Mouse (Mus musculus) thymus, adult 2 months (tissue): ENCODE results near the gene Sorbs1.

ENCODE experiments used
- CTCF ChIP-seq: fragments of 200-500 bp; IDR thresholded peaks from 2 replicates; pipeline ENCODE4 v1.5.1; 2012; ENCODE audit warnings: mild to moderate bottlenecking, control low read depth, low read length, moderate library complexity, borderline replicate concordance; ENCODE audit not compliant: control insufficient read depth, poor library complexity, insufficient read depth; ENCODE audit errors: extremely low read depth
- POLR2A ChIP-seq: fragments of 200-500 bp; IDR thresholded peaks from 2 replicates; pipeline ENCODE4 v1.6.1; 2012; ENCODE audit warnings: mild to moderate bottlenecking, low read length, control low read depth, moderate library complexity; ENCODE audit not compliant: control insufficient read depth, poor library complexity, insufficient read depth; ENCODE audit errors: extremely low read depth

DNA sequence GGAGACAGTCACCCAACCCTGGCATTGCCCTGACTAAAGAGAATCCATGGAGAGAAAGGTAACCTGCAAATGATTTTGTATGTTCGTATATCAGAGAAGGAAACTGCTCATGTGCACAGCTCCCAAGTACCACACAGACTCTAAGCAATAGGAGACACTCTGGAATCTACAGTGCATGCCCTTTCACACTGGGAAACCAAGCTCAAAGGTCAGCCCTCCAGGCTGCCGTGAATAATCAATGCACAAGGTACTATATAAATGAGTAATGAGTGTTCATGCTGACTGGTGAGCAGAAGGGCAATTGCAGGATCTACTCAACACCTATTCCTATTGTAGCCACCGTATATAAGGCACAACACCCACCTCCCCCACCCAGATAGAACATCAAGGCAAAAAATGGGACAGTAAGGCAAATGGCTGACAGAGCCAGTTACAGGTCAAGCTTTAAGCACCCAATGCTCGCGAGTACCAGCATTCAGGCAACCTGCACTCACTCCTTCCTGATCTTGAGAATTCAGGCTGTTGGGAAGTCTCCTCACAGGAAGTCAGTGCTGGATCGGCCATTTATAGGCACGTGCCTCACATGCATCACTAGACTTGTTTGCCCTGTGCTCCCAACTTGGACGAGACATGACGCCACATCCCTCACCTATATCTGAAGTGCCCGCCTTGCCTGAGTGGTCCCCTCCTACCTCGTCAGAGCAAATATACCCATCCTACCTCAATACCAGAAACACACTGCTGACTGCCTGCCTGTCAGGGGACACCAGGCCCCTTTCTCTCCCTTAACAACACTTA, 13.4 kb downstream of the Sorbs1 start:
- TF ChIP-seq POLR2A (no peak), CTCF (no peak)
